Mouse (Mus musculus): Measurements from ENCODE around the gene Gm6525. TPM values are rescaled to one million over a fixed set of nuclear protein-coding genes. Genes with fewer than 3 reads are reported as not detected.

Gene Gm6525
- polyA plus RNA-seq, 2 experiments: 0.17 TPM; not detected in 1

DNA sequence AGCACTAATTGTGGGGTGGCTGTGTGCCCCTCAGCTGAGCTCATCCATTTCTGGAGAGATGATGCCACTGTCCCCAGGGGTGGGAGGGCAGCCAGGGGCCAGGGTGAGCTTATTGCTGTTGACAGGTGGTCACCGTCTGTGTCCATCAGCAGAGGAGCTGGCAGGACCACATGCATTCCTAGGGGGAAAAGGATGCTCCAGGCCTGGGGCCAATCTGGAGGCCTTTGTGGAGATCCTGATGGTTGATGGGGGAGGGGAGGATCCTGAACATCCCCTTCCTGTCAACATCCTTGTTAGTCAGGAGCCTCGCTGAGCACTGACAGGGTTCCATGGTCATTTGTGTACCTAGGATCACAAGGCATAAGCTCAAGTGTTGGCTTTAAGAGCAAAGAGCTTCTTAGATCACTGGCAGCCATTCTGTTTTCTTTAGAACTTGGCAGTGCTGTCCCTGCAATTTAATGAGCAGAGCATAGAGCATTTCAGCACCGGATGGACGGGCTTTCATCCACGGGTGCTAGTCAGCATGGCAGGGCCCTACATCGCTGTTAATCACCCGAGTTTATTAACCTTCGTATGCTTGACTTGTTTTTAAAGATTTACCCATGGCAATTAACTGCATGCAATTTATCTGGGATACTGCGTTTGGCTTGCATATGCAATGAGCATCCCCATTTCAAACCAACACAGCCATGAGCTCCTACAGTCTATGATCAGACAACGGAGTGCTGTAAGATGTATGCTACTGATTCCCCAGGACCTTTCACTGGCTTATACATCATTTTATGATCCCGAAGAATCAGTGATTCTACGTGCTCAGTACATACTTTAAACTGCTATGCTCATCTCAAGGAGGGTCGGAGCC, 26.9 kb downstream of the Gm6525 start:
- Histone ChIP-seq H3K9me3 (ENCODE audit: control insufficient read depth, low read length) (no peaks in the 10 kb centered on the region), H3K27ac (no peak overlapping the region), H3K9ac (replicated peaks) (no peak overlapping the region), H3K4me3 (ENCODE audit: insufficient read depth in 1 of 2, low read depth in 2 of 2, low read length in 2 of 2) (no peak overlapping the region), H3K36me3 (replicated peaks; ENCODE audit: control insufficient read depth, insufficient read depth, low read depth) (no peaks in the 10 kb centered on the region), H3K4me1 (replicated peaks; ENCODE audit: control insufficient read depth in 2 of 2, insufficient read depth in 2 of 2, low read length in 1 of 2) (no peaks in the 10 kb centered on the region), H3K27me3 (ENCODE audit: control insufficient read depth, insufficient read depth, low read length) (no peaks in the 10 kb centered on the region), H3K4me2 (ENCODE audit: low read depth) (no peak overlapping the region)
- 71% methylated on average over 13 of the region's 13 CpGs for WGBS (ENCODE audit: insufficient replicate concordance)
- DNase-seq (ENCODE audit: low read depth in 3 of 3, low spot score in 3 of 3): no peak
- ATAC-seq (ENCODE audit: insufficient read depth): no peak
- TF ChIP-seq CTCF (IDR thresholded peaks at IDR 0.05; ENCODE audit: low read depth): no peak
- no peak for TF ChIP-seq EP300 (IDR thresholded peaks at IDR 0.05; ENCODE audit: low read depth)

- no peak for TF ChIP-seq CTCF (IDR thresholded peaks at IDR 0.05; ENCODE audit: low read depth)
- TF ChIP-seq EP300 (IDR thresholded peaks at IDR 0.05; ENCODE audit: low read depth): no peak
- WGBS (ENCODE audit: insufficient replicate concordance): 63% methylated on average over 5 of the region's 5 CpGs
- Histone ChIP-seq H3K27me3 (ENCODE audit: control insufficient read depth, insufficient read depth, low read length) (no peaks in the 10 kb centered on the region), H3K4me3 (ENCODE audit: insufficient read depth in 1 of 2, low read depth in 2 of 2, low read length in 2 of 2) (no peak overlapping the region), H3K27ac (no peak overlapping the region), H3K4me2 (ENCODE audit: low read depth) (no peak overlapping the region), H3K9me3 (ENCODE audit: control insufficient read depth, low read length) (no peaks in the 10 kb centered on the region), H3K9ac (replicated peaks) (no peak overlapping the region), H3K4me1 (replicated peaks; ENCODE audit: control insufficient read depth in 2 of 2, insufficient read depth in 2 of 2, low read length in 1 of 2) (no peaks in the 10 kb centered on the region), H3K36me3 (replicated peaks; ENCODE audit: control insufficient read depth, insufficient read depth, low read depth) (no peaks in the 10 kb centered on the region)
- DNase-seq (ENCODE audit: low read depth in 3 of 3, low spot score in 3 of 3): no peak
- ATAC-seq (ENCODE audit: insufficient read depth): no peak
Measured at GRCm38 (mm10) chr3:84204640-84205039, 30.7 kb downstream of the Gm6525 start.

DNA sequence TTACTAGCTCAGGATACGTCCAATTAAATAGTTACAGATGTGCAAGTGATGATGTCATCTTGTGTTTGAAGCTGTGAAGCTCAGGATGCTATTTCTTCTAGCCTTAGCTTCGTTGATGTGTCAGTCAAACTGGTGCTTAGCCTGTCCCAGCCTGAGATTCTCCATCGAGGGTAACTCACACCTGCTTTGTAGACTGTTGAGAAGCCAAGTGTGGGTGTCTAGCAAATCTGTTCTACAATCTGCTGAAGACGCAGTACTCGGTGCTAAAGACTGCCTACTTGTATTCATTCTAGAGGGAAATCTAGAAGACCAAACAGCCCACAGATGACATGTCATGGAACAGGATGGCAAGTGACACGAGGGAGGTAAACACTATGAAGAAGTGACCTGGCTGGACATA, 31.7 kb downstream of the Gm6525 start:
- no peak overlapping the region for H3K4me2 ChIP-seq (ENCODE audit: low read depth)
- no peaks in the 10 kb centered on the region for H3K4me1 ChIP-seq (replicated peaks; ENCODE audit: control insufficient read depth in 2 of 2, insufficient read depth in 2 of 2, low read length in 1 of 2)
- H3K4me3 ChIP-seq (ENCODE audit: insufficient read depth in 1 of 2, low read depth in 2 of 2, low read length in 2 of 2): no peak overlapping the region
- no peak for DNase-seq (ENCODE audit: low read depth in 3 of 3, low spot score in 3 of 3)
- no peak overlapping the region for H3K27ac ChIP-seq
- no peaks in the 10 kb centered on the region for H3K9me3 ChIP-seq (ENCODE audit: control insufficient read depth, low read length)
- 56% methylated on average over 6 of the region's 6 CpGs for WGBS (ENCODE audit: insufficient replicate concordance)
- H3K36me3 ChIP-seq (replicated peaks; ENCODE audit: control insufficient read depth, insufficient read depth, low read depth): no peaks in the 10 kb centered on the region
- H3K9ac ChIP-seq (replicated peaks): no peak overlapping the region
- TF ChIP-seq EP300 (IDR thresholded peaks at IDR 0.05; ENCODE audit: low read depth) (no peak), CTCF (IDR thresholded peaks at IDR 0.05; ENCODE audit: low read depth) (no peak)
- ATAC-seq (ENCODE audit: insufficient read depth): no peak
- no peaks in the 10 kb centered on the region for H3K27me3 ChIP-seq (ENCODE audit: control insufficient read depth, insufficient read depth, low read length)

DNA sequence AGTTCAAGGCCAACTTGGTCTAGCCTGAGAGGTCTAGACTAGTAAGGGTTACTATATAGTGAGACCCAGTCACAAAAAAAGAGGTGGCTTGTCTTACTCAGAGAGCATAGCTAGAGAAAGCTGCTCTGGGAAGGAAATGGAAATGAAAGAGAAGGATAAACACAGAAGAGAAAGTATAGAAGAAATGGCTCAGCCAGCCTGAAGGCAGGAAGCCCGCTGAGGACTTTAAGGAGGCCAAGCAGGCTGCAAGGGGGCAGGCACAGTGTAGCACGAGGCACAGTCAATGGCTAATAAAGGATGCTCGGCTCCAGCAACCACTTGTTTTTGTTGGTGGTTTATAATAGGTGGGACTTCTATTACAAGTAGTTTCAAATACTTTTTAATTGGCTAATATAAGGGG, 32.2 kb downstream of the Gm6525 start:
- no peaks in the 10 kb centered on the region for H3K4me1 ChIP-seq (replicated peaks; ENCODE audit: control insufficient read depth in 2 of 2, insufficient read depth in 2 of 2, low read length in 1 of 2)
- no peak overlapping the region for H3K9ac ChIP-seq (replicated peaks)
- DNase-seq (ENCODE audit: low read depth in 3 of 3, low spot score in 3 of 3) (no peak), ATAC-seq (ENCODE audit: insufficient read depth) (no peak)
- no peak overlapping the region for H3K4me2 ChIP-seq (ENCODE audit: low read depth)
- WGBS (ENCODE audit: insufficient replicate concordance): 60% methylated on average over 3 of the region's 3 CpGs
- TF ChIP-seq EP300 (IDR thresholded peaks at IDR 0.05; ENCODE audit: low read depth): no peak
- no peak for TF ChIP-seq CTCF (IDR thresholded peaks at IDR 0.05; ENCODE audit: low read depth)
- no peak overlapping the region for H3K4me3 ChIP-seq (ENCODE audit: insufficient read depth in 1 of 2, low read depth in 2 of 2, low read length in 2 of 2)
- H3K36me3 ChIP-seq (replicated peaks; ENCODE audit: control insufficient read depth, insufficient read depth, low read depth): no peaks in the 10 kb centered on the region
- no peak overlapping the region for H3K27ac ChIP-seq
- H3K27me3 ChIP-seq (ENCODE audit: control insufficient read depth, insufficient read depth, low read length): no peaks in the 10 kb centered on the region
- no peaks in the 10 kb centered on the region for H3K9me3 ChIP-seq (ENCODE audit: control insufficient read depth, low read length)

DNA sequence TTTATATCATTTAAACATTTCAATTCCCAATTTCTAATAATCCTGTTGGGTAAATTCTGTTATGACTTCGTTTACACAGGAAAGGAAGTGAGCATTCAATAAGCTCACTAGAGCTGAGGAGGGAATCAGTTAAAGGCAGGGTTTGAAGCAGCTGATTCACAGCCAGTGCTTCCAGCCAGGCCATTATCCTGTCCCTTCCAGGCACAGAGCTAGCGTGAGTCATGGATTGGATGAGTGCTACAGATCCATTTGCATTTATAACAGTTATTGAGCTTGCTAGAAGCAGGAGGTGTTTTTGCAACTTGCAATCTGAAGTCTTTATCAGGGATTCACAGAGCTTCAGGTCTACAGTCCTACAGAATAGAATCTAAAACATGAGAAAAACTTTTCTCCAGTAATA, 33.5 kb downstream of the Gm6525 start:
- Histone ChIP-seq H3K36me3 (replicated peaks; ENCODE audit: control insufficient read depth, insufficient read depth, low read depth) (no peaks in the 10 kb centered on the region), H3K27me3 (ENCODE audit: control insufficient read depth, insufficient read depth, low read length) (no peaks in the 10 kb centered on the region), H3K9me3 (ENCODE audit: control insufficient read depth, low read length) (no peaks in the 10 kb centered on the region), H3K27ac (no peak overlapping the region), H3K9ac (replicated peaks) (no peak overlapping the region), H3K4me1 (replicated peaks; ENCODE audit: control insufficient read depth in 2 of 2, insufficient read depth in 2 of 2, low read length in 1 of 2) (no peaks in the 10 kb centered on the region), H3K4me3 (ENCODE audit: insufficient read depth in 1 of 2, low read depth in 2 of 2, low read length in 2 of 2) (no peak overlapping the region), H3K4me2 (ENCODE audit: low read depth) (no peak overlapping the region)
- DNase-seq (ENCODE audit: low read depth in 3 of 3, low spot score in 3 of 3) (no peak), ATAC-seq (ENCODE audit: insufficient read depth) (no peak)
- TF ChIP-seq CTCF (IDR thresholded peaks at IDR 0.05; ENCODE audit: low read depth) (no peak), EP300 (IDR thresholded peaks at IDR 0.05; ENCODE audit: low read depth) (no peak)
- 37% methylated on average over 2 of the region's 2 CpGs for whole genome bisulfite sequencing (ENCODE audit: insufficient replicate concordance)

Measured in liver, embryonic 14.5 days (tissue).